Mouse (Mus musculus) erythroblast, embryonic 14.5 days (primary cell): ENCODE data around the gene Prdm16.

ENCODE experiments used
- GATA1 ChIP-seq: IDR thresholded peaks from 2 replicates; pipeline ENCODE4 v1.6.1; 2012; ENCODE audit warnings: low read length, inconsistent platforms, mixed read lengths
- TAL1 ChIP-seq: IDR thresholded peaks from 3 replicates; pipeline ENCODE4 v1.6.1; 2012; ENCODE audit warnings: low read length, inconsistent platforms, mixed read lengths

- TF ChIP-seq GATA1 (no peak), TAL1 (no peak)
Observed at GRCm38 (mm10) chr4:154637468-154638319, 1.0 kb upstream of the Prdm16 start.
